Mouse (Mus musculus) hindbrain, postnatal 0 days (tissue): ENCODE results near the gene Armc6. TPM values are rescaled to one million over a fixed set of nuclear protein-coding genes. Genes with fewer than 3 reads are reported as not detected.

ENCODE experiments used
- ATAC-seq: fragments of 200-750 bp; cut with Nextera tagmentation; 2 replicates; pipeline ENCODE4 v1.8.0; 2017; ENCODE audit warnings: mild to moderate bottlenecking, moderate TSS enrichment, moderate library complexity
- DNase-seq: peaks from one replicate; pipeline ENCODE4 v3.0.0-alpha.2; 2015; ENCODE audit warnings: low spot score
- H3K27ac ChIP-seq: fragments of 300-500 bp; sonication (generic); 2 replicates; pipeline ENCODE4 v1.5.1; 2014; ENCODE audit warnings: mild to moderate bottlenecking
- H3K27me3 ChIP-seq: fragments of 300-500 bp; sonication (generic); 2 replicates; pipeline ENCODE4 v1.6.1; 2014; ENCODE audit warnings: low read length, mixed read lengths; ENCODE audit not compliant: insufficient read depth
- H3K36me3 ChIP-seq: fragments of 300-500 bp; sonication (generic); 2 replicates; pipeline ENCODE4 v1.6.1; 2014; ENCODE audit warnings: low read length, mixed read lengths; ENCODE audit not compliant: insufficient read depth
- H3K4me1 ChIP-seq: fragments of 300-500 bp; sonication (generic); 2 replicates; pipeline ENCODE4 v1.6.1; 2014; ENCODE audit warnings: antibody characterized with exemption, low read length, mixed read lengths; ENCODE audit not compliant: insufficient read depth
- H3K4me2 ChIP-seq: fragments of 300-500 bp; sonication (generic); 2 replicates; pipeline ENCODE4 v1.6.1; 2014; ENCODE audit warnings: low read depth, mild to moderate bottlenecking, low read length, moderate library complexity, mixed read lengths
- H3K4me3 ChIP-seq: fragments of 300-500 bp; sonication (generic); 2 replicates; pipeline ENCODE4 v1.5.1; 2014; ENCODE audit warnings: low read length
- H3K9ac ChIP-seq: fragments of 300-500 bp; sonication (generic); replicated peaks from 2 replicates; pipeline ENCODE4 v1.6.1; 2014; ENCODE audit warnings: mild to moderate bottlenecking, low read length, moderate library complexity, mixed read lengths
- H3K9me3 ChIP-seq: fragments of 300-500 bp; sonication (generic); 2 replicates; pipeline ENCODE4 v1.6.1; 2016; ENCODE audit warnings: low read length, mixed read lengths
- CTCF ChIP-seq: IDR thresholded peaks from 2 replicates; pipeline ENCODE4 v1.5.1; 2016; ENCODE audit warnings: antibody characterized with exemption, control low read depth, low read depth
- WGBS: fragments of 180-500 bp; shearing (Covaris S2); extraction: QIAGEN DNeasy Blood & Tissue Kit; methylation state at CpG from one replicate; pipeline ENCODE4 v1.1.7; 2014; 5-methylcytosine and 5-hydroxymethylcytosine counted together
- polyA plus RNA-seq: library from polyadenylated mRNA; unstranded; fragments of >200 nt; fragmentation: Nextera tagmentation; extraction: Ambion mirVana; gene quantifications from 2 replicates; pipeline ENCODE4 v1.2.1, GENCODE M21; 2015
- total RNA-seq: library from RNA; depleted of rRNA; stranded (reverse); fragments of >200 nt; gene quantifications from 2 replicates; pipeline ENCODE4 v1.2.3, GENCODE M21; 2014

Gene Armc6
- total and polyA plus RNA-seq, 2 experiments from 2014 or later = 102 to 108 TPM

GRCm38 (mm10) chr8:70203072-70203471, 31.2 kb downstream of the Armc6 start:
- ATAC-seq = no peak
- Histone ChIP-seq H3K27me3 (peaks cover under 1% of the 10 kb centered on the region; the same call in 1 of the 2 replicates), H3K36me3 (no peaks in the 10 kb centered on the region), H3K4me1 (no peaks in the 10 kb centered on the region; the same call in 1 of the 2 replicates), H3K9me3 (no peaks in the 10 kb centered on the region), H3K4me2 (no peak overlapping the region), H3K27ac (no peak overlapping the region), H3K9ac (no peak overlapping the region), H3K4me3 (no peak overlapping the region)
- DNase-seq = no peak
- no peak for TF ChIP-seq CTCF
- 69% methylated on average over 4 of the region's 4 CpGs for WGBS

- no peak for ATAC-seq
- no peaks in the 10 kb centered on the region for H3K9me3 ChIP-seq
- no peak for TF ChIP-seq CTCF
- H3K27ac ChIP-seq = no peak overlapping the region
- no peaks in the 10 kb centered on the region for H3K36me3 ChIP-seq
- no peak overlapping the region for H3K4me2 ChIP-seq
- DNase-seq = no peak
- WGBS = 91% methylated on average over 3 of the region's 3 CpGs
- H3K9ac ChIP-seq = no peak overlapping the region
- no peaks in the 10 kb centered on the region for H3K27me3 ChIP-seq
- H3K4me3 ChIP-seq = no peak overlapping the region
- H3K4me1 ChIP-seq = no peaks in the 10 kb centered on the region; the same call in 1 of the 2 replicates
Measured at GRCm38 (mm10) chr8:70201417-70201816, 32.8 kb downstream of the Armc6 start.

DNA sequence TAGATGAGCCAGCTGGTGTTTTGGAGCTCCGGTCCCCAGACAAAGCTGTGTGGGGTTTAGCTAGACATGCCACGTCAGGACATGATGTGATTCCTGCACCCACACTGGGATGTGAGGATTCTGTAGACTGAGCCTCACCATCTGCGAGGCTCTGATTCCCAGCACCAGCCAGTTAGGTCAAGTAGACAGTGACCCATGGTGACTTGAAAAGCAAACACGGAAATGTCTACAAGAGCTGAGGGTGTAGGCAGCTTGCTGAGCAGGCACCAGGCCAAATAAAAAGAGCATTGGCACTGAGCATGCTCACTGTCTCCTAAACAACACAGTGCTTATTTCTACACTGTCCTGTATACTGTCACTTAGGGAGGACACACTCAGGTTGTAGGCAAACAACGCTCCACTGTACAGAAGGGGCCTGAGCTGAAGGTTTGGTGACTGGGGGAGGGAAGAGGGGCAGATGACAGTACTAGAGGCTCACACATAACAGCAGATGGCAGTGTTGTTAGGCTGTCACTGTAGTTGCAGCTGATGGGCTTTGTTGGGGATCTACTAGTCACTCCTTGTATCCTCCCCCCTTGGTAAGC, 34.1 kb downstream of the Armc6 start:
- ATAC-seq (peak; percentile 79), DNase-seq (peak; percentile 64)
- Histone ChIP-seq H3K9ac (no peak overlapping the region), H3K27me3 (no peaks in the 10 kb centered on the region), H3K27ac (peak overlapping the region; percentile 32; the same call in 1 of the 2 replicates), H3K4me1 (no peaks in the 10 kb centered on the region; the same call in 1 of the 2 replicates), H3K4me3 (no peak overlapping the region), H3K36me3 (no peaks in the 10 kb centered on the region), H3K9me3 (no peaks in the 10 kb centered on the region), H3K4me2 (no peak overlapping the region)
- peak; percentile 73 for TF ChIP-seq CTCF
- 39% methylated on average over 5 of the region's 5 CpGs for WGBS

GRCm38 (mm10) chr8:70197603-70198002, 36.7 kb downstream of the Armc6 start:
- Histone ChIP-seq H3K9ac (no peak overlapping the region), H3K36me3 (peaks cover 4% of the 10 kb centered on the region; the same call in 1 of the 2 replicates), H3K27me3 (no peaks in the 10 kb centered on the region), H3K9me3 (no peaks in the 10 kb centered on the region), H3K4me1 (no peaks in the 10 kb centered on the region; the same call in 1 of the 2 replicates), H3K4me3 (no peak overlapping the region), H3K27ac (no peak overlapping the region), H3K4me2 (no peak overlapping the region)
- DNase-seq (no peak), ATAC-seq (no peak)
- TF ChIP-seq CTCF = no peak
- WGBS = 37% methylated on average over 7 of the region's 7 CpGs

- DNase-seq = no peak
- H3K4me3 ChIP-seq = no peak overlapping the region
- H3K36me3 ChIP-seq = peaks cover 9% of the 10 kb centered on the region; the same call in 1 of the 2 replicates
- H3K9me3 ChIP-seq = no peaks in the 10 kb centered on the region
- no peak overlapping the region for H3K27ac ChIP-seq
- no peaks in the 10 kb centered on the region; the same call in 1 of the 2 replicates for H3K4me1 ChIP-seq
- ATAC-seq = no peak
- H3K9ac ChIP-seq = no peak overlapping the region
- 89% methylated on average over 2 of the region's 2 CpGs for WGBS
- 0 out of 2 replicates have a peak, but pooled peaks have one; percentile 15 for TF ChIP-seq CTCF
- H3K27me3 ChIP-seq = no peaks in the 10 kb centered on the region
- H3K4me2 ChIP-seq = no peak overlapping the region
Measured at GRCm38 (mm10) chr8:70195762-70196161, 38.5 kb downstream of the Armc6 start.

GRCm38 (mm10) chr8:70194191-70194590, 40.1 kb downstream of the Armc6 start:
- H3K4me3 ChIP-seq = no peak overlapping the region
- no peak for TF ChIP-seq CTCF
- 84% methylated on average over 3 of the region's 3 CpGs for WGBS
- H3K27ac ChIP-seq = no peak overlapping the region
- ATAC-seq (no peak), DNase-seq (no peak)
- no peak overlapping the region for H3K9ac ChIP-seq
- no peaks in the 10 kb centered on the region for H3K9me3 ChIP-seq
- no peaks in the 10 kb centered on the region; the same call in 1 of the 2 replicates for H3K4me1 ChIP-seq
- H3K36me3 ChIP-seq = peaks cover 17% of the 10 kb centered on the region; the same call in 1 of the 2 replicates
- H3K4me2 ChIP-seq = no peak overlapping the region
- H3K27me3 ChIP-seq = no peaks in the 10 kb centered on the region

DNA sequence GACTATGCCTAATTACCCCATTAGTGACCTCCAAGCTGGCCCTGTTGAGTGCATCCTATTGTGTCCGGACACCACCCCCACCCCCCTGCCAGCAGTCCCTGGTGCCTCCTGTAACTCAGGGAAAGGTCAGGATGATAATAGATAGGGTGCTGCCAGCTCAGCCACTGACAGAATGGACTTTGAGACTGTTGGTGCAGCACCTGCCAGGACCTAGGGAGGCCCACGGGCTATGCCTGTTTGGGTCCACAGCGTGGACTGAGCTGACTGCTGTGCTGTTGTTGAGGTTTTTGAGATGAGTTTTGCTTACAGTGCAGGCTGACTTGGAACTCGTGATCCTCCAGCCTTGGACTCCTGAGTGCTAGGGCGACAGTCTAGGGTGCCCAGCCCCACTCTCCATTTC, 41.0 kb downstream of the Armc6 start:
- H3K4me2 ChIP-seq = no peak overlapping the region
- no peak overlapping the region for H3K4me3 ChIP-seq
- H3K4me1 ChIP-seq = no peaks in the 10 kb centered on the region; the same call in 1 of the 2 replicates
- 58% methylated on average over 5 of the region's 5 CpGs for WGBS
- DNase-seq (no peak), ATAC-seq (no peak)
- H3K9me3 ChIP-seq = no peaks in the 10 kb centered on the region
- no peak overlapping the region for H3K27ac ChIP-seq
- peaks cover 21% of the 10 kb centered on the region for H3K36me3 ChIP-seq
- TF ChIP-seq CTCF = no peak
- no peaks in the 10 kb centered on the region for H3K27me3 ChIP-seq
- H3K9ac ChIP-seq = no peak overlapping the region
